Mouse (Mus musculus) G1E (cell line): ENCODE data around the gene Lrrc57. TPM values are rescaled to one million over a fixed set of nuclear protein-coding genes. Genes with fewer than 3 reads are reported as not detected.
"Not testable (repeated sequence)": the region's sequence is repeated elsewhere in the genome, so short reads cannot be mapped to it uniquely, and the experiment has no call there.

Experiments
- ATAC-seq: 2 replicates; pipeline ENCODE4 v1.8.0; 2016; ENCODE audit warnings: mild to moderate bottlenecking; ENCODE audit not compliant: insufficient number of reproducible peaks, poor library complexity, low FRiP score, severe bottlenecking; ENCODE audit errors: extremely low read depth
- DNase-seq: peaks from one replicate; pipeline ENCODE4 v3.0.0; 2012; ENCODE audit warnings: low spot score
- H3K27me3 ChIP-seq: 2 replicates; pipeline ENCODE4 v1.6.1; 2012; ENCODE audit warnings: mild to moderate bottlenecking, low read length, inconsistent platforms; ENCODE audit not compliant: insufficient read depth
- H3K36me3 ChIP-seq: replicated peaks from 2 replicates; pipeline ENCODE3; 2012; ENCODE audit warnings: mild to moderate bottlenecking, inconsistent platforms
- H3K4me1 ChIP-seq: 2 replicates; pipeline ENCODE4 v1.6.1; 2012; ENCODE audit warnings: low read depth, low read length, inconsistent platforms, mixed read lengths; ENCODE audit not compliant: insufficient read depth
- H3K4me3 ChIP-seq: 2 replicates; pipeline ENCODE4 v1.5.1; 2012; ENCODE audit warnings: low read depth, mild to moderate bottlenecking, inconsistent platforms, low read length, moderate library complexity, mixed read lengths
- H3K9me3 ChIP-seq: replicated peaks from 2 replicates; pipeline ENCODE4 v1.6.1; 2012; ENCODE audit warnings: inconsistent platforms
- CTCF ChIP-seq: IDR thresholded peaks from 2 replicates; pipeline ENCODE4 v1.5.1; 2012; ENCODE audit warnings: low read depth, low read length, inconsistent platforms, mixed read lengths
- GATA1 ChIP-seq: IDR thresholded peaks from 2 replicates; pipeline ENCODE4 v1.6.1; 2012; ENCODE audit warnings: borderline replicate concordance, low read length, inconsistent platforms, mixed read lengths
- GATA2 ChIP-seq: IDR thresholded peaks from 2 replicates; pipeline ENCODE4 v1.6.1; 2012; ENCODE audit warnings: low read depth, low read length, inconsistent platforms, borderline replicate concordance
- POLR2AphosphoS5 ChIP-seq: IDR thresholded peaks from 2 replicates; pipeline ENCODE4 v1.6.1; 2012; ENCODE audit warnings: low read depth, low read length, inconsistent platforms; ENCODE audit not compliant: insufficient replicate concordance
- TAL1 ChIP-seq: conservative IDR thresholded peaks from 2 replicates; pipeline ENCODE4 v1.6.1; 2012; ENCODE audit warnings: low read depth, low read length, inconsistent platforms, mixed read lengths
- polyA plus RNA-seq: library from polyadenylated mRNA; stranded (reverse); fragments of >175 nt; gene quantifications from 2 replicates; pipeline ENCODE4 v1.2.3, GENCODE M21; 2012
- total RNA-seq, 2 experiments: library from RNA; stranded (forward) in 1 of 2; stranded (reverse) in 1 of 2; fragments of 200-1000 nt in 1 of 2; fragments of >200 nt in 1 of 2; fragmentation: Nextera tagmentation in 1 of 2; gene quantifications; 2 replicates each; pipeline ENCODE4 v1.2.3; 2014 to 2017

The Lrrc57 gene
- total and polyA plus RNA-seq, 3 experiments, result 3.0 to 35.8 (median 27.8) TPM

- Histone ChIP-seq H3K9me3 (no peaks in the 10 kb centered on the region), H3K27me3 (no peaks in the 10 kb centered on the region), H3K4me1 (peaks cover 61% of the 10 kb centered on the region), H3K36me3 (peaks cover 17% of the 10 kb centered on the region), H3K4me3 (no peak overlapping the region)
- no peak for TF ChIP-seq GATA2
- no peak for TF ChIP-seq TAL1
- no peak for TF ChIP-seq CTCF
- no peak for TF ChIP-seq POLR2AphosphoS5
- no peak for TF ChIP-seq GATA1
- DNase-seq (no peak), ATAC-seq (peak; percentile 47)
Observed at GRCm38 (mm10) chr2:120565363-120565762, 44.0 kb downstream of the Lrrc57 start.

- not testable (repeated sequence) for H3K27me3 ChIP-seq, ATAC-seq, DNase-seq, H3K4me3 ChIP-seq, H3K9me3 ChIP-seq
- Histone ChIP-seq H3K36me3 (peaks cover 21% of the 10 kb centered on the region), H3K4me1 (peaks cover 62% of the 10 kb centered on the region)
Observed at GRCm38 (mm10) chr2:120564548-120565188, 44.7 kb downstream of the Lrrc57 start.

GRCm38 (mm10) chr2:120563235-120563990, 45.9 kb downstream of the Lrrc57 start, which contains the start of gene Zfp106:
TSS of gene Zfp106 (minus strand) at chr2:120563843.
- Histone ChIP-seq H3K9me3 (no peaks in the 10 kb centered on the region), H3K36me3 (peaks cover 22% of the 10 kb centered on the region), H3K4me1 (peaks cover 58% of the 10 kb centered on the region), H3K4me3 (peak within 1 kb of the TSS; percentile 99), H3K27me3 (no peaks in the 10 kb centered on the region)
- TF ChIP-seq GATA1 (no peak), GATA2 (no peak), TAL1 (no peak), POLR2AphosphoS5 (no peak), CTCF (no peak)
- DNase-seq (peak; percentile 67), ATAC-seq (peak; percentile 67)

- peaks cover 61% of the 10 kb centered on the region for H3K4me1 ChIP-seq
- no peak for TF ChIP-seq CTCF
- no peak for TF ChIP-seq GATA2
- TF ChIP-seq TAL1, result no peak
- no peak for TF ChIP-seq GATA1
- no peak for TF ChIP-seq POLR2AphosphoS5
- no peaks in the 10 kb centered on the region for H3K9me3 ChIP-seq
- peak overlapping the region; percentile 99 for H3K4me3 ChIP-seq
- DNase-seq (no peak), ATAC-seq (no peak)
- H3K36me3 ChIP-seq, result peaks cover 28% of the 10 kb centered on the region
- no peaks in the 10 kb centered on the region for H3K27me3 ChIP-seq
Observed at GRCm38 (mm10) chr2:120562859-120563234, 46.5 kb downstream of the Lrrc57 start.

GRCm38 (mm10) chr2:120561524-120561923, 47.8 kb downstream of the Lrrc57 start:
- Histone ChIP-seq H3K4me3 (no peak overlapping the region; the same call in 1 of the 2 replicates), H3K27me3 (no peaks in the 10 kb centered on the region), H3K9me3 (no peaks in the 10 kb centered on the region), H3K4me1 (peaks cover 61% of the 10 kb centered on the region), H3K36me3 (peaks cover 41% of the 10 kb centered on the region)
- no peak for DNase-seq
- ATAC-seq, result no peak
- no peak for TF ChIP-seq TAL1
- TF ChIP-seq GATA2, result no peak
- TF ChIP-seq GATA1, result no peak
- TF ChIP-seq POLR2AphosphoS5, result no peak
- no peak for TF ChIP-seq CTCF

GRCm38 (mm10) chr2:120558813-120559212, 50.5 kb downstream of the Lrrc57 start:
- H3K27me3 ChIP-seq, result no peaks in the 10 kb centered on the region
- peaks cover 54% of the 10 kb centered on the region for H3K4me1 ChIP-seq
- ATAC-seq, result no peak
- peak; percentile 23 for DNase-seq
- TF ChIP-seq POLR2AphosphoS5, result no peak
- no peak for TF ChIP-seq TAL1
- TF ChIP-seq GATA2, result no peak
- TF ChIP-seq GATA1, result no peak
- no peak for TF ChIP-seq CTCF
- no peaks in the 10 kb centered on the region for H3K9me3 ChIP-seq
- peaks cover 64% of the 10 kb centered on the region for H3K36me3 ChIP-seq
- H3K4me3 ChIP-seq, result no peak overlapping the region
